Mouse (Mus musculus) midbrain, embryonic 10.5 days (tissue): ENCODE data around the gene Ddx47. TPM values are rescaled to one million over a fixed set of nuclear protein-coding genes. Genes with fewer than 3 reads are reported as not detected.

Source experiments
- DNase-seq: peaks from one replicate; pipeline ENCODE4 v3.0.0-alpha.2; 2017; ENCODE audit warnings: low spot score
- H3K27ac ChIP-seq: fragments of 300-500 bp; sonication (generic); replicated peaks from 2 replicates; pipeline ENCODE4 v1.5.1; 2016; ENCODE audit warnings: mild to moderate bottlenecking
- H3K27me3 ChIP-seq: fragments of 300-500 bp; sonication (generic); 2 replicates; pipeline ENCODE4 v1.6.1; 2016; ENCODE audit warnings: low read depth, mild to moderate bottlenecking; ENCODE audit not compliant: poor library complexity, severe bottlenecking
- H3K36me3 ChIP-seq: fragments of 300-500 bp; sonication (generic); 2 replicates; pipeline ENCODE4 v1.6.1; 2016; ENCODE audit warnings: mild to moderate bottlenecking, moderate library complexity
- H3K4me1 ChIP-seq: fragments of 300-500 bp; sonication (generic); 2 replicates; pipeline ENCODE4 v1.6.1; 2016
- H3K4me3 ChIP-seq: fragments of 300-500 bp; sonication (generic); 2 replicates; pipeline ENCODE4 v1.5.1; 2016; ENCODE audit warnings: mild to moderate bottlenecking, moderate library complexity
- H3K9me3 ChIP-seq: fragments of 300-500 bp; sonication (generic); replicated peaks from 2 replicates; pipeline ENCODE4 v1.6.1; 2016; ENCODE audit warnings: mild to moderate bottlenecking
- WGBS: fragments of 180-500 bp; shearing (Covaris S2); methylation state at CpG from one replicate; pipeline ENCODE4 v1.1.7; 2016; 5-methylcytosine and 5-hydroxymethylcytosine counted together
- polyA plus RNA-seq: library from polyadenylated mRNA; unstranded; fragments of >200 nt; fragmentation: Nextera tagmentation; extraction: Ambion mirVana; gene quantifications from 2 replicates; pipeline ENCODE4 v1.2.1, GENCODE M21; 2016

The Ddx47 gene
- 105 and 108 TPM in 2 replicates for polyA plus RNA-seq

- Histone ChIP-seq H3K9me3 (no peaks in the 10 kb centered on the region), H3K4me1 (peaks cover 7% of the 10 kb centered on the region), H3K27ac (peak within 1 kb of the TSS; percentile 85), H3K27me3 (no peaks in the 10 kb centered on the region), H3K4me3 (peak within 1 kb of the TSS; percentile 89), H3K36me3 (peaks cover 31% of the 10 kb centered on the region)
- WGBS = 7% methylated on average over 19 of the region's 19 CpGs
- peak; percentile 94 for DNase-seq
Measured at GRCm38 (mm10) chr6:135011048-135011733, at the start of gene Ddx47. Gene Ddx47 (plus strand): TSS chr6:135011612.

GRCm38 (mm10) chr6:134961858-134962517 lies 49.4 kb upstream of the Ddx47 start:
- no peaks in the 10 kb centered on the region for H3K9me3 ChIP-seq
- no peaks in the 10 kb centered on the region for H3K27me3 ChIP-seq
- peak; percentile 26 for DNase-seq
- peaks cover 8% of the 10 kb centered on the region; the same call in 1 of the 2 replicates for H3K36me3 ChIP-seq
- WGBS = 64% methylated on average over 9 of the region's 9 CpGs
- H3K4me1 ChIP-seq = peaks cover 39% of the 10 kb centered on the region
- no peak overlapping the region for H3K4me3 ChIP-seq
- H3K27ac ChIP-seq = peak overlapping the region; percentile 68; the same call in 1 of the 2 replicates

GRCm38 (mm10) chr6:134962518-134962893 lies 48.9 kb upstream of the Ddx47 start:
- Histone ChIP-seq H3K9me3 (no peaks in the 10 kb centered on the region), H3K27me3 (no peaks in the 10 kb centered on the region), H3K4me3 (no peak overlapping the region), H3K36me3 (0 out of 2 replicates have a peak, but pooled peaks cover 5% of the 10 kb centered on the region), H3K4me1 (peaks cover 39% of the 10 kb centered on the region), H3K27ac (peak overlapping the region; percentile 68; the same call in 1 of the 2 replicates)
- 41% methylated on average over 5 of the region's 5 CpGs for WGBS
- no peak for DNase-seq

GRCm38 (mm10) chr6:134963910-134964309 lies 47.5 kb upstream of the Ddx47 start:
- Histone ChIP-seq H3K4me1 (peaks cover 39% of the 10 kb centered on the region), H3K27me3 (no peaks in the 10 kb centered on the region), H3K4me3 (no peak overlapping the region), H3K9me3 (no peaks in the 10 kb centered on the region), H3K27ac (no peak overlapping the region), H3K36me3 (no peaks in the 10 kb centered on the region)
- WGBS = 72% methylated on average over 2 of the region's 2 CpGs
- DNase-seq = no peak

GRCm38 (mm10) chr6:134966681-134967080 lies 44.7 kb upstream of the Ddx47 start:
- Histone ChIP-seq H3K27me3 (no peaks in the 10 kb centered on the region), H3K36me3 (no peaks in the 10 kb centered on the region), H3K9me3 (no peaks in the 10 kb centered on the region), H3K4me3 (no peak overlapping the region), H3K4me1 (peaks cover 14% of the 10 kb centered on the region), H3K27ac (no peak overlapping the region)
- no peak for DNase-seq
- WGBS = 87% methylated on average over 5 of the region's 5 CpGs

- H3K9me3 ChIP-seq = no peaks in the 10 kb centered on the region
- no peak overlapping the region for H3K27ac ChIP-seq
- DNase-seq = no peak
- H3K27me3 ChIP-seq = no peaks in the 10 kb centered on the region
- H3K4me1 ChIP-seq = no peaks in the 10 kb centered on the region
- no peaks in the 10 kb centered on the region for H3K36me3 ChIP-seq
- no peak overlapping the region for H3K4me3 ChIP-seq
- WGBS = 94% methylated on average over 1 of the region's 1 CpGs
Measured at GRCm38 (mm10) chr6:134968326-134968725, 43.1 kb upstream of the Ddx47 start.

GRCm38 (mm10) chr6:134969498-134969897 lies 41.9 kb upstream of the Ddx47 start:
- no peak for DNase-seq
- H3K27me3 ChIP-seq = no peaks in the 10 kb centered on the region
- H3K36me3 ChIP-seq = no peaks in the 10 kb centered on the region
- no peaks in the 10 kb centered on the region for H3K9me3 ChIP-seq
- WGBS = 93% methylated on average over 2 of the region's 2 CpGs
- no peak overlapping the region for H3K4me3 ChIP-seq
- no peaks in the 10 kb centered on the region for H3K4me1 ChIP-seq
- no peak overlapping the region for H3K27ac ChIP-seq

GRCm38 (mm10) chr6:134972096-134972495 lies 39.3 kb upstream of the Ddx47 start:
- Histone ChIP-seq H3K9me3 (no peaks in the 10 kb centered on the region), H3K36me3 (no peaks in the 10 kb centered on the region), H3K4me1 (peaks cover 6% of the 10 kb centered on the region), H3K4me3 (no peak overlapping the region), H3K27me3 (no peaks in the 10 kb centered on the region), H3K27ac (no peak overlapping the region)
- WGBS = 73% methylated on average over 4 of the region's 4 CpGs
- no peak for DNase-seq

- H3K4me3 ChIP-seq = no peak overlapping the region
- no peaks in the 10 kb centered on the region for H3K36me3 ChIP-seq
- H3K9me3 ChIP-seq = no peaks in the 10 kb centered on the region
- H3K4me1 ChIP-seq = peaks cover 14% of the 10 kb centered on the region
- no peak overlapping the region for H3K27ac ChIP-seq
- H3K27me3 ChIP-seq = peaks cover 15% of the 10 kb centered on the region; the same call in 1 of the 2 replicates
- DNase-seq = no peak
- WGBS = 77% methylated on average over 6 of the region's 6 CpGs
Measured at GRCm38 (mm10) chr6:134976628-134977027, 34.8 kb upstream of the Ddx47 start.

- Histone ChIP-seq H3K27me3 (peaks cover 39% of the 10 kb centered on the region), H3K9me3 (no peaks in the 10 kb centered on the region), H3K27ac (no peak within 1 kb of the TSS), H3K4me3 (peak within 1 kb of the TSS; percentile 27; the same call in 1 of the 2 replicates), H3K36me3 (no peaks in the 10 kb centered on the region), H3K4me1 (peaks cover 31% of the 10 kb centered on the region)
- WGBS = 48% methylated on average over 22 of the region's 22 CpGs
- DNase-seq = peak; percentile 24
Measured at GRCm38 (mm10) chr6:134981231-134982062, 30.0 kb upstream of the Ddx47 start, which contains the start of gene Apold1. Gene Apold1 (plus strand): TSS chr6:134981718.

- peaks cover 39% of the 10 kb centered on the region for H3K27me3 ChIP-seq
- WGBS = 2% methylated on average over 61 of the region's 62 CpGs
Measured at GRCm38 (mm10) chr6:134983529-134984370, 27.7 kb upstream of the Ddx47 start.

GRCm38 (mm10) chr6:134984748-134985147 lies 26.7 kb upstream of the Ddx47 start:
- Histone ChIP-seq H3K4me1 (peaks cover 35% of the 10 kb centered on the region), H3K27ac (no peak overlapping the region), H3K4me3 (no peak overlapping the region), H3K27me3 (peaks cover 39% of the 10 kb centered on the region), H3K36me3 (no peaks in the 10 kb centered on the region), H3K9me3 (no peaks in the 10 kb centered on the region)
- WGBS = 64% methylated on average over 3 of the region's 3 CpGs
- DNase-seq = peak; percentile 21

More at GRCm38 (mm10) chr6:134983529-134984370, 27.7 kb upstream of the Ddx47 start:
- Histone ChIP-seq H3K4me1 (peaks cover 35% of the 10 kb centered on the region), H3K9me3 (no peaks in the 10 kb centered on the region), H3K36me3 (no peaks in the 10 kb centered on the region), H3K27ac (peak overlapping the region; percentile 85), H3K4me3 (peak overlapping the region; percentile 67)
- DNase-seq = peak; percentile 91
